Comparison of ENCODE assay signal across 19 mouse cellular contexts in genomic region chr10:29199835-29200234, GRCm38 (mm10). TPM values are rescaled to one million over a fixed set of nuclear protein-coding genes. Genes with fewer than 3 reads are reported as not detected.
"Had no signal": no experiment of that assay in that cellular context is flagged by ENCODE, and none has a peak within 500 bp of the region (broad histone marks: within the 10 kb centered on the region; RNA-seq: fewer than 3 reads in every experiment).

No protein-coding gene starts in this region.

- DNase-seq: kidney, adult 9 months; kidney, postnatal 36 days; lung, embryonic 14.5 days; lung, postnatal 10 days; lung, postnatal 4 days; midbrain, embryonic 14.5 days; thymus, adult 2 months; thymus, postnatal 25 days had no signal

- H3K4me1 ChIP-seq: limb, embryonic 10.5 days; liver, embryonic 15.5 days; midbrain, embryonic 10.5 days; neural tube, embryonic 12.5 days had no signal

- H3K27ac ChIP-seq: kidney, postnatal 0 days; limb, embryonic 10.5 days; liver, embryonic 15.5 days; midbrain, embryonic 10.5 days; neural tube, embryonic 12.5 days had no signal

- H3K4me3 ChIP-seq: limb, embryonic 10.5 days; liver, embryonic 15.5 days; midbrain, embryonic 10.5 days; myocyte; neural tube, embryonic 12.5 days had no signal

RNA-seq across cellular contexts. Expression of gene Gm49353, which starts 1.1 kb away (rescaled TPM):
- total RNA-seq: megakaryocyte, adult 5-6 weeks; neutrophil, adult 5-6 weeks had no signal
- polyA plus RNA-seq: kidney, postnatal 0 days; limb, embryonic 10.5 days; limb, embryonic 14.5 days; liver, embryonic 11.5 days; liver, embryonic 15.5 days; lung, embryonic 14.5 days; testis, adult 2 months; thymus, adult 2 months had no signal

RNA-seq across cellular contexts. Expression of gene 9330159F19Rik, which starts 11.6 kb away (rescaled TPM):
- total RNA-seq: megakaryocyte, adult 5-6 weeks had no signal

RNA-seq across cellular contexts. Expression of gene Soga3, which starts 56.2 kb away (rescaled TPM):
- total RNA-seq: megakaryocyte, adult 5-6 weeks; neutrophil, adult 5-6 weeks had no signal
